Mouse (Mus musculus): Measurements from ENCODE around the gene Gm20388. TPM values are rescaled to one million over a fixed set of nuclear protein-coding genes. Genes with fewer than 3 reads are reported as not detected.
A peak's percentile ranks its signal among the peaks of the same experiment; 100 is the strongest.

Gm20388 gene
- polyA plus RNA-seq, 1 experiment from 2014 or later, result not detected

- no peaks in the 10 kb centered on the region for H3K27me3 ChIP-seq (ENCODE audit: control insufficient read depth, insufficient read depth, low read length)
- peak overlapping the region; percentile 34; the same call in 1 of the 2 replicates for H3K9ac ChIP-seq (ENCODE audit: low read depth, low read length)
- peaks cover 6% of the 10 kb centered on the region; the same call in 1 of the 2 replicates for H3K36me3 ChIP-seq (ENCODE audit: control insufficient read depth, insufficient read depth, low read length)
- peak overlapping the region; percentile 96; the same call in 1 of the 2 replicates for H3K27ac ChIP-seq (ENCODE audit: low read depth, low read length)
- ATAC-seq (ENCODE audit: low FRiP score, low TSS enrichment), result no peak
- H3K4me3 ChIP-seq (ENCODE audit: low read length), result no peak overlapping the region
- peaks cover 46% of the 10 kb centered on the region for H3K4me1 ChIP-seq (ENCODE audit: control insufficient read depth, insufficient read depth, low read length)
- no peaks in the 10 kb centered on the region for H3K9me3 ChIP-seq (ENCODE audit: control insufficient read depth, low read length)
- WGBS, result 75% methylated on average over 18 of the region's 18 CpGs
- H3K4me2 ChIP-seq (replicated peaks; ENCODE audit: low read depth, low read length), result no peak overlapping the region
These were observed 1988.8 kb downstream of the Gm20388 start for GRCm38 (mm10) chr8:121899180-121900044.

- Histone ChIP-seq H3K9me3 (ENCODE audit: control insufficient read depth, low read length) (no peaks in the 10 kb centered on the region), H3K9ac (ENCODE audit: low read depth, low read length) (no peak overlapping the region), H3K4me2 (replicated peaks; ENCODE audit: low read depth, low read length) (no peak overlapping the region), H3K4me3 (ENCODE audit: low read length) (no peak overlapping the region), H3K36me3 (ENCODE audit: control insufficient read depth, insufficient read depth, low read length) (no peaks in the 10 kb centered on the region), H3K27ac (ENCODE audit: low read depth, low read length) (peak overlapping the region; percentile 33), H3K27me3 (ENCODE audit: control insufficient read depth, insufficient read depth, low read length) (no peaks in the 10 kb centered on the region), H3K4me1 (ENCODE audit: control insufficient read depth, insufficient read depth, low read length) (peaks cover 55% of the 10 kb centered on the region)
- ATAC-seq (ENCODE audit: low FRiP score, low TSS enrichment), result no peak; the same call in 1 of the 2 replicates
- WGBS, result 23% methylated on average over 8 of the region's 8 CpGs
These were observed 1991.0 kb downstream of the Gm20388 start for GRCm38 (mm10) chr8:121901498-121902236.

- H3K9me3 ChIP-seq (ENCODE audit: control insufficient read depth, low read length), result no peaks in the 10 kb centered on the region
- WGBS, result 66% methylated on average over 6 of the region's 6 CpGs
- H3K4me3 ChIP-seq (ENCODE audit: low read length), result no peak overlapping the region
- no peak overlapping the region for H3K4me2 ChIP-seq (replicated peaks; ENCODE audit: low read depth, low read length)
- H3K27me3 ChIP-seq (ENCODE audit: control insufficient read depth, insufficient read depth, low read length), result no peaks in the 10 kb centered on the region
- no peaks in the 10 kb centered on the region for H3K36me3 ChIP-seq (ENCODE audit: control insufficient read depth, insufficient read depth, low read length)
- peaks cover 38% of the 10 kb centered on the region for H3K4me1 ChIP-seq (ENCODE audit: control insufficient read depth, insufficient read depth, low read length)
- H3K27ac ChIP-seq (ENCODE audit: low read depth, low read length), result no peak overlapping the region
- H3K9ac ChIP-seq (ENCODE audit: low read depth, low read length), result no peak overlapping the region
- ATAC-seq (ENCODE audit: low FRiP score, low TSS enrichment), result no peak
These were observed 1993.3 kb downstream of the Gm20388 start for GRCm38 (mm10) chr8:121903977-121904376.

- Histone ChIP-seq H3K4me1 (ENCODE audit: control insufficient read depth, insufficient read depth, low read length) (peaks cover 38% of the 10 kb centered on the region), H3K4me2 (replicated peaks; ENCODE audit: low read depth, low read length) (no peak overlapping the region), H3K36me3 (ENCODE audit: control insufficient read depth, insufficient read depth, low read length) (no peaks in the 10 kb centered on the region), H3K9me3 (ENCODE audit: control insufficient read depth, low read length) (no peaks in the 10 kb centered on the region), H3K27me3 (ENCODE audit: control insufficient read depth, insufficient read depth, low read length) (no peaks in the 10 kb centered on the region), H3K27ac (ENCODE audit: low read depth, low read length) (no peak overlapping the region), H3K9ac (ENCODE audit: low read depth, low read length) (peak overlapping the region; percentile 28; the same call in 1 of the 2 replicates), H3K4me3 (ENCODE audit: low read length) (no peak overlapping the region)
- no peak for ATAC-seq (ENCODE audit: low FRiP score, low TSS enrichment)
- WGBS, result 82% methylated on average over 9 of the region's 9 CpGs
These were observed 1994.4 kb downstream of the Gm20388 start for GRCm38 (mm10) chr8:121904999-121905398.

GRCm38 (mm10) chr8:121905420-121905819, 1994.8 kb downstream of the Gm20388 start:
- Histone ChIP-seq H3K4me2 (replicated peaks; ENCODE audit: low read depth, low read length) (peak overlapping the region; percentile 97), H3K9ac (ENCODE audit: low read depth, low read length) (0 out of 2 replicates have a peak overlapping the region, but pooled peaks have one; percentile 73), H3K4me3 (ENCODE audit: low read length) (peak overlapping the region; percentile 80), H3K4me1 (ENCODE audit: control insufficient read depth, insufficient read depth, low read length) (peaks cover 38% of the 10 kb centered on the region), H3K9me3 (ENCODE audit: control insufficient read depth, low read length) (no peaks in the 10 kb centered on the region), H3K27ac (ENCODE audit: low read depth, low read length) (no peak overlapping the region), H3K36me3 (ENCODE audit: control insufficient read depth, insufficient read depth, low read length) (no peaks in the 10 kb centered on the region), H3K27me3 (ENCODE audit: control insufficient read depth, insufficient read depth, low read length) (no peaks in the 10 kb centered on the region)
- WGBS, result 79% methylated on average over 1 of the region's 1 CpGs
- no peak for ATAC-seq (ENCODE audit: low FRiP score, low TSS enrichment)

GRCm38 (mm10) chr8:121905864-121906263, 1995.2 kb downstream of the Gm20388 start:
- Histone ChIP-seq H3K27ac (ENCODE audit: low read depth, low read length) (no peak overlapping the region), H3K9ac (ENCODE audit: low read depth, low read length) (peak overlapping the region; percentile 73), H3K9me3 (ENCODE audit: control insufficient read depth, low read length) (no peaks in the 10 kb centered on the region), H3K4me3 (ENCODE audit: low read length) (peak overlapping the region; percentile 80), H3K36me3 (ENCODE audit: control insufficient read depth, insufficient read depth, low read length) (no peaks in the 10 kb centered on the region), H3K4me2 (replicated peaks; ENCODE audit: low read depth, low read length) (peak overlapping the region; percentile 97), H3K27me3 (ENCODE audit: control insufficient read depth, insufficient read depth, low read length) (no peaks in the 10 kb centered on the region), H3K4me1 (ENCODE audit: control insufficient read depth, insufficient read depth, low read length) (peaks cover 38% of the 10 kb centered on the region)
- ATAC-seq (ENCODE audit: low FRiP score, low TSS enrichment), result no peak
- 17% methylated on average over 5 of the region's 5 CpGs for whole genome bisulfite sequencing

- ATAC-seq (ENCODE audit: low FRiP score, low TSS enrichment), result peak; percentile 59
- peaks cover 34% of the 10 kb centered on the region for H3K4me1 ChIP-seq (ENCODE audit: control insufficient read depth, insufficient read depth, low read length)
These were observed 1996.2 kb downstream of the Gm20388 start for GRCm38 (mm10) chr8:121906542-121907512.

GRCm38 (mm10) chr8:121907587-121908248, 1997.1 kb downstream of the Gm20388 start, which contains the start of gene Slc7a5:
Slc7a5 (minus strand) TSS chr8:121907694.
- peaks cover 25% of the 10 kb centered on the region for H3K4me1 ChIP-seq (ENCODE audit: control insufficient read depth, insufficient read depth, low read length)
- under 1% methylated on average over 44 of the region's 61 CpGs for WGBS
- ATAC-seq (ENCODE audit: low FRiP score, low TSS enrichment), result peak; percentile 92
- H3K9me3 ChIP-seq (ENCODE audit: control insufficient read depth, low read length), result no peaks in the 10 kb centered on the region
- H3K27ac ChIP-seq (ENCODE audit: low read depth, low read length), result no peak within 1 kb of the TSS
- peak within 1 kb of the TSS; percentile 97 for H3K4me2 ChIP-seq (replicated peaks; ENCODE audit: low read depth, low read length)
- H3K27me3 ChIP-seq (ENCODE audit: control insufficient read depth, insufficient read depth, low read length), result no peaks in the 10 kb centered on the region
- H3K4me3 ChIP-seq (ENCODE audit: low read length), result peak within 1 kb of the TSS; percentile 80
- H3K9ac ChIP-seq (ENCODE audit: low read depth, low read length), result peak within 1 kb of the TSS; percentile 73
- no peaks in the 10 kb centered on the region for H3K36me3 ChIP-seq (ENCODE audit: control insufficient read depth, insufficient read depth, low read length)

More at GRCm38 (mm10) chr8:121906542-121907512, 1996.2 kb downstream of the Gm20388 start:
- no peak overlapping the region for H3K27ac ChIP-seq (ENCODE audit: low read depth, low read length)
- H3K9me3 ChIP-seq (ENCODE audit: control insufficient read depth, low read length), result no peaks in the 10 kb centered on the region
- H3K4me2 ChIP-seq (replicated peaks; ENCODE audit: low read depth, low read length), result peak overlapping the region; percentile 97
- H3K36me3 ChIP-seq (ENCODE audit: control insufficient read depth, insufficient read depth, low read length), result no peaks in the 10 kb centered on the region
- peak overlapping the region; percentile 73 for H3K9ac ChIP-seq (ENCODE audit: low read depth, low read length)
- under 1% methylated on average over 70 of the region's 72 CpGs for WGBS
- peak overlapping the region; percentile 80 for H3K4me3 ChIP-seq (ENCODE audit: low read length)
- no peaks in the 10 kb centered on the region for H3K27me3 ChIP-seq (ENCODE audit: control insufficient read depth, insufficient read depth, low read length)
